Mouse (Mus musculus) spleen, embryonic (tissue): ENCODE measurements at regions not wholly inside any gene's neighbourhood (a gene's known extent, or its start where the extent isn't known, plus 50 kb on each side); places are given as distances from the start of the nearest gene placed in this dataset.

Source experiments
- CTCF ChIA-PET: fragments of 350-600 bp; sonication (Branson Sonifier 250); formaldehyde crosslinking; loops from one replicate; lab custom pipeline; 2022; lab: Charles Lee

GRCm38 (mm10) chr1:186505051-186505711, 200.6 kb downstream of the Tgfb2 start:
- CTCF ChIA-PET = no interaction called here

DNA sequence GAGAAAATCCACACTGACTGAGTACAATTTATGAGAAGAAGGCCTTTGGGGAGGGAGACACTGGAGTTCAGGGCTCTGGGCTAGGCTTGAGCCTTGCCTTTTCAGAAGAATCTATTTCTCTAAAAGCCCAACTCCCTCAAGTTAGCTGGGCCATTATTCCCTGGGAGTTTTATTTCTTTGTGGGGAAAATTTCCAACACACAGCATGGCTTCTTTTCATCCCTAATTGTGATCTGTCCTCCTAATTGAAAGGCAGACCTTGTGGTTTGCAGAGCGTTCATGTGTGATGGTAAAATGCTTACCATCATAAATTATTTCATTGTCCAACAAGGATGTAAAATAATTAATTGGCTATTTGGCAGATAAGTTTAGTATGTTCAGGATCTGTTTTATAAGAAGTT, 204.1 kb downstream of the Tgfb2 start:
- CTCF ChIA-PET = interaction anchor here (0.6 kb wide), 1 partner anchor 21 kb away, joined by 3 read pairs; no protein-coding TSS in a partner anchor

DNA sequence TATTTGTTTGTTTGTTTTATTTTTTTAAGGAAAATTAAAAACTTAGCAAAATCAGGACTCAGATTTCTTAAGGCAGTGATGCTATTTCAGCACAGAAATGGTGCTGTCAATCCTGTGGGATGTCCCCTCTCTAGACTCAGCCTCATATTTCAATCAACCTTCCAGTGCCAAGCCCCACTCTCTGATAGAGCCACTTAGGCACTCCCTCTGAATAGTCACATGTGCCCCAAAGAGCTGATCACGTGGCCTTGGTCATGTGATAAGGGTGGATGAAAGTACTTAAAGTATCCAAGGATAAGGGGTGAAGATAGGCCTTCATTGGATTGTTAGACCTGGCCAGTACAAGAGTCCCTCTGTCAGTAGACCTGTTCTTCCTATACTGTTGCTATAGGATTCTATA, 207.9 kb downstream of the Tgfb2 start:
- CTCF ChIA-PET = no interaction called here

- CTCF ChIA-PET = no interaction called here
These were observed 208.5 kb downstream of the Tgfb2 start for GRCm38 (mm10) chr1:186497333-186497732.

DNA sequence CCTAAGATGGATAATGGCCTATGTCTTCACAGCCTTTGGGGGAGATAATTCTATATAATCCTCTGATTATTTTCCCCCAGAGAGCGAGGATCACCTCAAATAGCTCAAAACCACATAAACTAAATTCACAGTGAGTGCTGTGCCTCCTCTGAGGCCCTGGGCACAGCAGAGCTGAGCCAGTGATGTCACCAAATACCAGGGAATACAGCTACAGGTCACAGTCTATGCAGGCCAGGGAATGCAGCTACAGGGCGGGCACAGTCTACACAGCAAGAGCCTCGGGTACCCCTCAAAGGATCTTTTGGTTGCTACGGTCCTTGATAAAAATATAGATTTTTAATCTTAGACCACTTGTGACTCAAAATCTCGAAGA, 211.4 kb downstream of the Tgfb2 start:
- CTCF ChIA-PET = no interaction called here

- CTCF ChIA-PET = no interaction called here
These were observed 212.0 kb downstream of the Tgfb2 start for GRCm38 (mm10) chr1:186493664-186494410.

DNA sequence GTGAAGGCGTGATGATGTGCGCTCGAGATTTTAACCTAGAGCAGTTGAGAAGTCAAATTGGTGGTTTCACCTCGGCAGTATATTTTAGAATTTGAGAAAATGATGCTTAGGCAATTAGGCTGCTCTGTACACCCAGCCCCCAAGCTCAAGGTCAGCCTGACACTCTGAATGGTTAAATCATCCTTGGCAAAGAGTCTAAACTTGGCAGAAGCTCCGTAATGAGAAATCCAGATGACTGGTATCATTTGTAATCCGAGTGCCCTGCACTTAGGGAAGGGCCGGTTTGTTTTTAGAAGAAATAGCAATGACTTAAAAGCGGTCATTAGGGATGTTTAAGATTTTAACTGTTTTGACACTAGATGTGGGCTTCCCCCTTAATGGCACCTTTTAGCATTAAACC, 223.6 kb downstream of the Tgfb2 start:
- CTCF ChIA-PET = no interaction called here

DNA sequence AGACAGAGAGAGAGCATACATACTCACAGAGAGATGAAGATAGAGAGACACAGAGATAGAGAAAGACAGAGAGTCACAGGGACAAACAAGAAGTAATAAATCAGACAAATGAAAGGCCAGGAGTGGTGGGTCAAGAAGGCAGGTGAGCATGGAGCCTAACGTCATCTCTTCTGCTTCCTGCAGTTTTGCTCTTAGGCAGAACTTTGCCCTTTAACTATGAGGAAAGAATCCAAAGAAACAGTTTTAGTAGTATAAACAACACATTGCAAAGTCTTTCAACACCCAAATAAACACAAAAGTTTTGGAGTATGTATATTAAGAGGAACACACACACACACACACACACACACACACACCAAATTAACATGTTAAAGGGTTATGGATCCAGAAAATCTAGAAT, 225.8 kb downstream of the Tgfb2 start:
- CTCF ChIA-PET = no interaction called here

DNA sequence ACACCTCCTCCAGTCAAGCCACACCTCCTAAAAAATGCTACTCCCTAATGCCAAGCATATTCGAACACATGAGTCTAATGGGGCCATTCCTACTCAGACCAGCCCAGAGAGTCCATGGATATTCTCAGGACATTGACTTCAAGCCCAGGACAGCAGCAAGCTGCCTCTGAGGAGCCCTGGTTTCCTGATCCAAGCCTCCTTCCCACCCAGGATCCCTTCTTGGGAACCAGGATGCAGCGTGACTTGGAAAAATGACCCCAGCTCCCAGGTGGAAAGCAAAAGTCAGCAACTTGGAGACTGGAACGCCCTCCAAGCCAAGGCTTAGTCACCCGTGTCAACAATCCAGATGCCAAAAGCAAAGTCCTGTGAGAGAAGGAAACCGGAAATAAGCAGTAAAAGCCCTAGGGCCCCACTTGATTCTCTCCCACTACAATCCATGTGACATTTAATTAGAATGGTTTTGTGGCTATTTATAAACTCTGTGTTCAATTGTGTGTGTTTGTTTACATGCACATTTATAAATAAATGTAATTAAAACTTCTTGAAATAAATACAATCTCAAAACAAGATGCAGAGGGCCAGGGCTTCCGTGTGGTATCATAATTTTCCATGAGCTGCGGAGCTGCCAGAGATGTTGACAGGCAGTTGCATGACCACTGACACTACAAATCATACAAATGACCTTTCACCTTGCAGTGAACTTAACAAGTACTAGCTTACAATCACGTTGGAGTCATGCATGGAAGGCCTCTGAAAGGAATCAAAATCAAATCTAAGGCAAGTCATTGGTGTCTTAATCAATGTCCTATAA, 227.2 kb downstream of the Tgfb2 start:
- CTCF ChIA-PET = no interaction called here

GRCm38 (mm10) chr1:186474844-186475243, 230.9 kb downstream of the Tgfb2 start:
- CTCF ChIA-PET = no interaction called here

DNA sequence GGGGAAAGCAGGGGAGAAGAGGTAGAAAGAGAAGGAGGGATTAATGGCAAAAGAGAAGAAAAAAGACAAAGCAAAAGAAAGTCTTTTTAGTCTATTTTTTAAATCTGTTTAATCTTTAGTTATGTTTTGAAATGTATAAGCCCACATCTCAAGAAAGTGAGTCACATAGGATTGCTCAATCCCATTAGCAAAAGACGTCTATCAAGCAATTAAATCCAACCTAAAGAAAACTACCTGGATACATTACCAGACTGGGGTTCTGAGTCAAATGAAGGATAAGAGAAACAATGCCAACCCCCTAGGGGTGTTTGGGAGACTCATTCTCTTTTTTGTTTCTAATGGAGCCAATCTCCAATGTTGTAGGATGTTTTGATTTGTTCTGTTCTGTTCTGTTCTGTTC, 231.4 kb downstream of the Tgfb2 start:
- CTCF ChIA-PET = no interaction called here

GRCm38 (mm10) chr1:186472955-186473354, 232.8 kb downstream of the Tgfb2 start:
- CTCF ChIA-PET = no interaction called here

DNA sequence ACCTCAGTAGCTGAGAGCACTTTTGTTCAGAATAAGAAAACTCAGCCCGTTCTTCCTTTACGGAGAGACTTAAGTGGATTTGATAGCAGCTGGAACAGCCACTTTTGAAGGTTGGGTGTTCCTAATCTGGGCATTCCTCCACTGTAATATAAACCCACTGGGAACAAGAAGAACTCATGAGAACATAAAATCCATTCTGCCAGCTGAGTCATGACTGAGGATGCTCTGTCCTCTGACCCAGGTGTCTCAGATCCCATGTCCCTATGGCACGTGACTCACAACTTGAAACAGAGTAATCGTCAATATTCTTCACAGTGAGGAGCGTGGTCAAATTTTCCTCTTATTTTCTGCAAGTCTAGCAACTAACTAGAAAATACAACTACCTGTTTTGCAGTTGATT, 240.3 kb downstream of the Tgfb2 start:
- CTCF ChIA-PET = no interaction called here

DNA sequence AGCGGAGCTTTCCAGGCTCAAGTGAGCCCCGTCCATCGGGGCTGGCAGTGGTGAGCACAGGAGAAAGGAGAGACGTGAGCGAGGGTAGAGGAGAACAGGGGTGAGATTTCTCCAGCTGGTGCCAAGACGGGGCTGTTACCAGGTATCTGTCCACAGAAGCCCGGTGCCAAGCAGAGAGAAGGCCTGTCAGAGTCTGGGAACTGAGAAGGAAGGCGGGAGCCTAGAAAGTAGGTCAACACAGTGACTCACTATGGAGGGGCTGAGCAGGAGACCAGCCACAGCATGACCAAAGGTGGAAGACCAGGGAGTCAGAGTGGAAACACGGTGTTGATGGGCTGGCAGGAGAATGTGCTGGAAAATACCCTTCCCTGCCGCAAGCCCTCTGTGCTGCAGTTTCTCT, 245.0 kb downstream of the Tgfb2 start:
- CTCF ChIA-PET = no interaction called here

GRCm38 (mm10) chr1:186458099-186458637, 247.6 kb downstream of the Tgfb2 start:
- CTCF ChIA-PET = no interaction called here

GRCm38 (mm10) chr1:186457098-186457497, 248.7 kb downstream of the Tgfb2 start:
- CTCF ChIA-PET = no interaction called here

DNA sequence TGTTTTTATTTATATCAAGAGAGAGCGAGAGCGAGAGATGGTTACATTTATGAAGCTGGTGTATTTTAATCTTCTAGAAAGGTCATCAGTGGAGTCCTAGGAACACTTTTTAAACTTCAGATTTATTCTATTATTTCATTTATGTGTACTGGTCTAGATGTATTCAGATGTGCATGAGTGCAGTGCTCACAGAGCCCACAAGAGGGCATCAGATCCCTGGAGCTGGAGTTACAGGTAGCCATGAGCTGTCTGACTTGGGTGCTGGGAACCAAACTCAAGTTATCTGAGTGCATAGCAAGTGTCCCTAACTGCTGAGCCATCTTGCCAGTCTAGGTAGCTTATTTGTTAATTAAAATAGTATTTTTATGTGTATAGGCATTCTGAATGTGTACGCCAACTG, 249.7 kb downstream of the Tgfb2 start:
- CTCF ChIA-PET = no interaction called here

- CTCF ChIA-PET = no interaction called here
These were observed 250.6 kb downstream of the Tgfb2 start for GRCm38 (mm10) chr1:186455177-186455660.

DNA sequence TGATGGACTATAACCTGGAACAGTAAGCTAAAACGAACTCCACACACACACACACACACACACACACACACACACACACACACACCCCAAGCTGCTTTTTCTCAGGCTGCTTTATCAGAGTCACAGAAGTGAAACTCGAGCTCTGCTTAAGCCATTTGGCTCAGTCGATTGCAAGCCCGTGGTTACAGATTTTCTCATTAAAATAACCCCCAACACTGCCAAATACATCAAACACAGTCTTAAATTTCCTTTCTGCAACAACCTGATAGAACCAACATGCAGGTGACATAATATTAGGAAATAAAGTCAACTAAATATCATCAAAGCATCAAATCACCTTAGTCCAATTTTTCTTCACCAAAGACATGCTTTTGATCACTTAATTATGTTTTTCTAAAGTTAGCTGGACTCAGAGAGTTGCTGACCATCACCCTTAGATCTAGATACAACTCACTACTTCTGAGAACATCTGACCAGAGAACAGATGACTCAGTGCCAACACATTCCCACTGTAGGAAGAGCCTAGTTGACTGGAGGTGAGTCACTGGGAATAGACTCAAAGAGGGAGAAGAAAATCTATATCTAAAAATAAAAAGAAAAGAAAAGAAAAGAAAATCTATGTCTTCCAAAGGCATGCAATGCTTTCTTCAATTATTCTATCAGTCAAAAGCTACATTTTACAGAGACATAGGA, 251.2 kb downstream of the Tgfb2 start:
- CTCF ChIA-PET = no interaction called here

DNA sequence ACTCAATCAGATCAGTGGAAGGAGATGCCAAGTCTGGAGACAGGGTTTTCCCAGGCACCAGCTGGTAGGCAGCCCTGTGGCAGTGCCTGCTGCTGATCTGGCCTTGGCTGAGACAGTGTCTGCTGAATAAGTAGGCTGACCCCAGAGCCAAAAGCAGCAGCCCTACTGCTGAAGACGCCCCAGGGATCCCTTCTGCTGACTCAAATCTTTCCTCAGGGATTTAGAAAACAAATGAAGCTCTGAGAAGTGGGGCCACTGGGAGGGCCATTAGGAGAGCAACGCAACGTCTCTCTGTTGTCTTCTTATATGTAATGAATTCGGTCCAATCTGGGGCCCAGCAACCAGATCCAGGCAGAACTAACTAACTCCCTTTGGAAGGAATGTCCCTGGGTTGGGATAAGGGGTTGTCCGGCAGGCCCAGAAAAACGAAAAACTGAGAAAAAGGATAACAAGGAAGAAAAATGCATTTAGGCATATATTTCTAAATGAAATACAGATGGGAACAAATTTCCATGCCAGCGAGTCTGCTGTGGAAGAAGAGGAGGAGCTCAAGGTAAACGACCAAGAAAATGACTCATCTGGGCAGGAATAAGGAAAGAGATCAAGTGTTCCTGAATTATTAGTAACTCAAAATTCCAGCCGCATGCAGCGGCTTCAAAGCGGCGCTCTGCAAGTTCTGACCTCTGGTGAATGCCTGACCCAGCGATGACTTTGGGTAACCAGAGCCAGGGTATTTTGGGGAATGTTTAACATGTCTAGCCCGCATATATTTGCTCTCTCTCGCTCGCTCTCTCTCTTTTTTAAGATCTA, 256.7 kb downstream of the Tgfb2 start:
- CTCF ChIA-PET = no interaction called here

GRCm38 (mm10) chr1:186447521-186447920, 258.3 kb downstream of the Tgfb2 start:
- CTCF ChIA-PET = no interaction called here
